Mouse (Mus musculus) thymus, adult 2 months (tissue): ENCODE data around the gene Cntrob. TPM values are rescaled to one million over a fixed set of nuclear protein-coding genes. Genes with fewer than 3 reads are reported as not detected.
A peak's percentile ranks its signal among the peaks of the same experiment; 100 is the strongest.
"Not testable (repeated sequence)": the region's sequence is repeated elsewhere in the genome, so short reads cannot be mapped to it uniquely, and the experiment has no call there.

Experiments
- DNase-seq: peaks from one replicate; pipeline ENCODE4 v3.0.0; 2021
- H3K27ac ChIP-seq: fragments of 200-500 bp; 2 replicates; pipeline ENCODE4 v1.5.1; 2012; ENCODE audit warnings: low read length, control low read depth; ENCODE audit not compliant: control insufficient read depth, insufficient read depth
- H3K27me3 ChIP-seq: fragments of 200-500 bp; 2 replicates; pipeline ENCODE4 v1.6.1; 2012; ENCODE audit warnings: mild to moderate bottlenecking, low read length, moderate library complexity, mixed read lengths; ENCODE audit not compliant: control insufficient read depth, insufficient read depth
- H3K36me3 ChIP-seq: fragments of 200-500 bp; 2 replicates; pipeline ENCODE4 v1.6.1; 2012; ENCODE audit warnings: mild to moderate bottlenecking, low read length, moderate library complexity; ENCODE audit not compliant: control insufficient read depth, insufficient read depth
- H3K4me1 ChIP-seq: fragments of 200-500 bp; replicated peaks from 2 replicates; pipeline ENCODE4 v1.6.1; 2012; ENCODE audit warnings: low read length; ENCODE audit not compliant: control insufficient read depth, insufficient read depth
- H3K4me3 ChIP-seq: fragments of 200-500 bp; 2 replicates; pipeline ENCODE4 v1.5.1; 2012; ENCODE audit warnings: mild to moderate bottlenecking, low read length, control low read depth, moderate library complexity; ENCODE audit not compliant: control insufficient read depth, insufficient read depth
- CTCF ChIP-seq: fragments of 200-500 bp; IDR thresholded peaks from 2 replicates; pipeline ENCODE4 v1.5.1; 2012; ENCODE audit warnings: mild to moderate bottlenecking, control low read depth, low read length, moderate library complexity, borderline replicate concordance; ENCODE audit not compliant: control insufficient read depth, poor library complexity, insufficient read depth; ENCODE audit errors: extremely low read depth
- POLR2A ChIP-seq: fragments of 200-500 bp; IDR thresholded peaks from 2 replicates; pipeline ENCODE4 v1.6.1; 2012; ENCODE audit warnings: mild to moderate bottlenecking, low read length, control low read depth, moderate library complexity; ENCODE audit not compliant: control insufficient read depth, poor library complexity, insufficient read depth; ENCODE audit errors: extremely low read depth
- WGBS: fragments of 180-500 bp; shearing (Covaris S2); methylation state at CpG from one replicate; pipeline ENCODE4 v1.1.7; 2018; 5-methylcytosine and 5-hydroxymethylcytosine counted together
- polyA plus RNA-seq: library from polyadenylated mRNA; depleted of rRNA; stranded (reverse); fragments of >200 nt; gene quantifications from 2 replicates; pipeline ENCODE4 v1.2.3, GENCODE M21; 2012

Gene Cntrob
- polyA plus RNA-seq, 1 experiment: 41.5 TPM

- Histone ChIP-seq H3K4me3 (peak overlapping the region; percentile 78), H3K27me3 (no peaks in the 10 kb centered on the region), H3K4me1 (peaks cover 41% of the 10 kb centered on the region), H3K27ac (peak overlapping the region; percentile 85), H3K36me3 (0 out of 2 replicates have a peak, but pooled peaks cover 5% of the 10 kb centered on the region)
- TF ChIP-seq POLR2A: no peak
- TF ChIP-seq CTCF: no peak
- 9% methylated on average over 18 of the region's 18 CpGs for WGBS
- DNase-seq: no peak
These were observed 693 bp downstream of the Cntrob start for GRCm38 (mm10) chr11:69322693-69323471.

DNA sequence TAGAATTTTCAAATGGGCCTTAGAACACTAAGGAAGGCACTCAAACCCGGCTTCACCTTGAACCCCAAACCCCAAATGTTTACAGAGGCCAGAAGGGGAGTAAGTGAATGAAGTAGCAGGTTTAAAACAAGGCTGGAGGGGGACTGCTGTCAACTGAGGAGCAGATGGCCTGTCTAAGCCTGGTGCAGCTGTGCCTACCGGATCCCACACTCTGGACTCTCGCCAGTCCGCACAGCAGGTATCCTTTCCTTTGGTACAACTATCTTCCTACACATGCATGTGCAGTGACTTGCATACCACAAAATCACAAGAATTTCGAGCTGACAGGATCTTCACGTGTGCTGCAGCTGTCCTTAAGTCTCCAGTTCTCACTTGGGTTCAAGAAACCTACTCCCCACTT, 1.6 kb downstream of the Cntrob start:
- Histone ChIP-seq H3K27me3 (no peaks in the 10 kb centered on the region), H3K4me1 (peaks cover 39% of the 10 kb centered on the region), H3K4me3 (no peak overlapping the region), H3K27ac (no peak overlapping the region), H3K36me3 (0 out of 2 replicates have a peak, but pooled peaks cover 5% of the 10 kb centered on the region)
- no peak for DNase-seq
- WGBS: 15% methylated on average over 6 of the region's 6 CpGs
- TF ChIP-seq CTCF: no peak
- no peak for TF ChIP-seq POLR2A

DNA sequence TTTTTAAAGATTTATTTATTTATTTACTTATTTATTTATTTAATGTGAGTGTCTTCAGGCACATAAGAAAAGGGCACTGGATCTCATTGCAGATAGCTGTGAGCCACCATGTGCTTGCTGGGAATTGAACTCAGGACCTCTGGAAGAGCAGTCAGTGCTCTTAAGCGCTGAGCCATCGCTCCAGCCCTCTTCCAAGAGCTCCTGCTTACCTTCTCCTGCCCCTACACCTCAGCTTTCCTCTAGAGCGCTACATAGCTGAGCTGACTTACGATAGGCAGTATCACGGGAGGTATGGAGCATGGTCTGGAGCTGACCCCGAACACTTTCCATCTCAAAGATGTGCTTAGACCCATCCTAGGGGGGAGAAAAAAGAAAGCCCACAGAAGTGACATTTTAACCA, 2.0 kb downstream of the Cntrob start:
- no peak for TF ChIP-seq CTCF
- TF ChIP-seq POLR2A: no peak

GRCm38 (mm10) chr11:69318000-69318399, 5.6 kb downstream of the Cntrob start:
- H3K27me3 ChIP-seq, H3K27ac ChIP-seq, DNase-seq, H3K4me3 ChIP-seq, H3K36me3 ChIP-seq: not testable (repeated sequence)
- WGBS: 98% methylated on average over 3 of the region's 3 CpGs
- H3K4me1 ChIP-seq: peaks cover 16% of the 10 kb centered on the region

More for the DNA sequence above, 2.0 kb downstream of the Cntrob start:
- WGBS: 93% methylated on average over 6 of the region's 6 CpGs
- 0 out of 2 replicates have a peak, but pooled peaks cover 5% of the 10 kb centered on the region for H3K36me3 ChIP-seq
- H3K27ac ChIP-seq: no peak overlapping the region
- H3K27me3 ChIP-seq: no peaks in the 10 kb centered on the region
- DNase-seq: no peak
- H3K4me3 ChIP-seq: no peak overlapping the region
- H3K4me1 ChIP-seq: peaks cover 35% of the 10 kb centered on the region

- no peak for TF ChIP-seq CTCF
- TF ChIP-seq POLR2A: no peak
These were observed 7.2 kb downstream of the Cntrob start for GRCm38 (mm10) chr11:69316361-69316760.

DNA sequence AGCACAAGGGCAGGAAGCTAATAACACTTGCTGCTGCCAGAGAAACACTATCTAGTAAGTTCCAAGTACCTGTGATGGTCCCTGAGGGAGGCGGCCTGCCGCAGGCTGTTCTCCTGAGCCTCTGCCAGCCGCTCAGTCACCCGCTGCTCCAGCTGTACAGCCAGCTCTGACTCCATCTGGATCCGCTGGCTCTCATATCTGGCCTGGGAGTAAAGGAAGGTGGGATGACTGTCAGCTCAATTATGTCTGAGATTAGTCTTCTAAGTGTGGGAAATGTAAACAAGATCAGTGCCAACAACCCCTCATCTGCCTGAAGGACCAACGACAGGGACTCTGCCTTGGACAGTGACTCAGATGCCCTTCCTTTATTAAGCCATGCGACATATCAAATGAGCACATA, 12.3 kb downstream of the Cntrob start:
- no peak for DNase-seq
- WGBS: 92% methylated on average over 7 of the region's 7 CpGs
- Histone ChIP-seq H3K4me1 (no peaks in the 10 kb centered on the region), H3K4me3 (no peak overlapping the region), H3K27ac (no peak overlapping the region), H3K36me3 (peaks cover 43% of the 10 kb centered on the region), H3K27me3 (no peaks in the 10 kb centered on the region)
- no peak for TF ChIP-seq POLR2A
- no peak for TF ChIP-seq CTCF

More at GRCm38 (mm10) chr11:69316361-69316760, 7.2 kb downstream of the Cntrob start:
- no peak for DNase-seq
- WGBS: 100% methylated on average over 6 of the region's 6 CpGs
- Histone ChIP-seq H3K27me3 (no peaks in the 10 kb centered on the region), H3K4me1 (0 out of 2 replicates have a peak, but pooled peaks cover 3% of the 10 kb centered on the region), H3K36me3 (peaks cover 7% of the 10 kb centered on the region; the same call in 1 of the 2 replicates), H3K4me3 (no peak overlapping the region), H3K27ac (no peak overlapping the region)
